Mouse (Mus musculus) megakaryocyte-erythroid progenitor cell, adult 5-6 weeks (primary cell): ENCODE measurements around the gene Adamts18. TPM values are rescaled to one million over a fixed set of nuclear protein-coding genes. Genes with fewer than 3 reads are reported as not detected.
A peak's percentile ranks its signal among the peaks of the same experiment; 100 is the strongest.

Source experiments
- ATAC-seq: replicated peaks from 2 replicates; pipeline ENCODE4 v1.8.0; 2016; ENCODE audit warnings: mild to moderate bottlenecking, inconsistent platforms; ENCODE audit not compliant: severe bottlenecking, poor library complexity, low FRiP score, low TSS enrichment
- total RNA-seq, 2 experiments: library from RNA; stranded (forward) in 1 of 2; stranded (reverse) in 1 of 2; fragments of 200-1000, 215-1000 nt in 1 of 2; fragments of >200 nt in 1 of 2; fragmentation: Nextera tagmentation in 1 of 2; gene quantifications; 2 replicates each; pipeline ENCODE4 v1.2.3; 2014 to 2017

Gene Adamts18
- total RNA-seq, 2 experiments from 2014 or later, result not detected

GRCm38 (mm10) chr8:113768861-113769410 lies 79.6 kb downstream of the Adamts18 start:
- ATAC-seq, result no peak

GRCm38 (mm10) chr8:113765121-113765520 lies 83.4 kb downstream of the Adamts18 start:
- no peak for ATAC-seq

- no peak for ATAC-seq
Observed at GRCm38 (mm10) chr8:113763592-113764355, 84.8 kb downstream of the Adamts18 start.

DNA sequence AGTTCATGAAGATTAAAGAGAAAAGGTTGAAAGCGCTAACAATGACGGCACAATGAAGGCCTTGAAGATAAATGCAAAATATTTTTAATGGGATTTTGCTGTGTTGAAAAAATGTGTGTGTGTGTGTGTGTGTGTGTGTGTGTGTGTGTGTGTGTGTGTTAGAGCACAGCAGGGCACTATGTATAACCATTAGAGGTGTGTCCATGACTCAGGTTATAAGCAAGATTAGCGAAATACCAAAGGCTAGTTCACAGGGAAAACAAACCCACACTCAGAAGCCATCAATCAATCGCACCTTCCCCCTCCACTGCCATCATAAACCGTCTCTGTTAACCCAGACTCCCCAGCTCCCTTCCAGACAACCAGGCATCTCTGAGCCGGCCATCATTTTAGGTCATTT lies 86.4 kb downstream of the Adamts18 start:
- ATAC-seq, result no peak

DNA sequence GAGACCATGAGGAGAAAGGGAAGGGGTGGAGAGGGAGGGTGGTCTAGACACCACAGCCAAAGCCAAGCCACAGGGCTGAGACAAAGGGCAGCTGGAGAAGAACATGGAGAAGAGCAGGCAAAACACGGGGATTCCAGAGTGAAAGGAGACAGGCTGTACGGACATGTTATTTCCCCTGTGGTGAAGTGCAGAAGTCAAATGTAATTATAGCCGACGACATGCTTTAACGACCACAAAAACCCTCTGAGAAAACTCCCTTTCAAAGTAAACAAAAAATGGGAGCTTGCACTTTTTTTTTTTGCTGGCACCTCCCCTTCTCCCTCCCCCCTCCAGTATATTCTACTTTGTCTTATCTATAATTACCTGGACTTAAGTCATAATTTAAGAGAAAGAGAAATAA lies 92.7 kb downstream of the Adamts18 start:
- ATAC-seq, result no peak

- ATAC-seq, result no peak
Observed at GRCm38 (mm10) chr8:113753153-113753552, 95.4 kb downstream of the Adamts18 start.

GRCm38 (mm10) chr8:113752349-113752748 lies 96.2 kb downstream of the Adamts18 start:
- ATAC-seq, result no peak

DNA sequence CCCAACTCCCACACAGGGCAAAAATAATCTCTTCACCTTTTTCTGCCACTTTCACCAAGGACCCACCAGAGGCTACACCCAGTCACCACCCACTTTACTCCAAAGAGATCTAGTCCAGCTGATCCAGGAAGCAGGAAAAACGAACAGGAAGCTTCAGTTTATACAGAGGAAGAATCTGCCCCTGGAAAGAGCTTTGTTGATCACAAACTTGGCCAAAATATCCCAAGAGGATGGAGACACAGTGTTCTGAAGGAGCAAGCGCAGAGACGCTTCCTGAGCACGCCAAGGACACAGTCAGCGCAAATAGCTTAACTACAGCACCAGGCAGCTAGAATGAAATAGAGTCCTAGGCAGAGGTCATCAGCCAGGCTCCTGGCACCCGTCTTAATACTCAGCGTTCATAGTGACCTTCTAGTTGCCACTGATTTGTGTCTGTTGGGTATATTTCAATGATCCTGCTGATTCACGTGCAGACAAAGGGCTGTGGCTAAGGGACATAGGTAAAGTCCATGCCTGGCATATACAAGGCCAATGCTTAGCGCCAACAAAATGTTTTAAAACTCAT lies 113.0 kb downstream of the Adamts18 start:
- ATAC-seq, result no peak

- ATAC-seq, result no peak
Observed at GRCm38 (mm10) chr8:113725331-113725730, 123.2 kb downstream of the Adamts18 start.

DNA sequence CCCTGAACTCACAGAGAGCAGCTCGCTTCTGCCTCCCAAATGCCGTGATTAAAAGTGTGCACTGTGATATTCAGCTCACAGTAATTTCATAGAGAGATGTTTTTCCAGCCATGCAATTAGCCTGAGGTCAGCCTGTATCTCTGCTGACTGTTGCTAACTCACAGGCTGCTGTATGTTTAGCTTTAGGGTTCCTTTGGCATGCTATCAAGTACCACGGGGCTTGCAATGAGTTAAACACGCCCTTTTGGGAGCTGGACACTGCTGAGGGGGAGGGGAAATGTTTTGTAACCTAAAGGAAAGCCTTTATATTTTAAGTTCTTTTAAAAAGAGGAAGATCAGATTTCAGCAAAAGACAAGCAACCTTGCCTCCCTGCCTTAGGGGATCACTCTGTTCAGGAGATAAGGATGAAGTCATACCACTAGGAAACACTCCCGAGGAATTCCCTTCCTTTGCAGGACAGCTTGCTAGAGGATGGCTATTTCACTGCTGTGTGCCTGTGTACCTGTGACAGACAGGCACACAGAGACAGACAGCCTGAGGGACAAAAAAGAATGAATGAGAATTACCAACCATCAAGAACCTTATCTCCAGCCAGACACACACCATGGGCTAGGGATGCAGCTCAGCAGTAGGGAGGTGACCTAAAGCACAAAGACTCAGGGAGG lies 124.5 kb downstream of the Adamts18 start:
- ATAC-seq, result no peak

DNA sequence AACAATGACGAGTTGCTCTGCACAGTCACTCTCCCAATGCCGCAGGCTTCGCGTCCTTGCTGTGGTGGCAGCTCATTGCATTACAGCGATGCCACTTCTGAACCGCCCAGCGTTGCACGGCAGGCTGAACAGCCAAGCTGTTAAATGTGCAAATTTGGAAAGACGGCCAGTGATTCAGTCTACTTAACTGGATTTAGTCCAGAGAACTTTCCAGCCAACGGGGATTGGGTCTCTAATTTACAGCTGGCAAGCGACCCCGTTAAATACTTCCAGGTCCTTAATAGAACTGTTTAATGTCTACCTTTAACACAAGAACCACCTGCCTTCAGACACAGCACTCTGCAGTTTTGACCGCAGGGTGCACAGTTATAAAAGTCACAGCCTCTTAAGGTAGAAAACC lies 127.1 kb downstream of the Adamts18 start:
- no peak for ATAC-seq

GRCm38 (mm10) chr8:113704968-113705367 lies 143.6 kb downstream of the Adamts18 start:
- no peak for ATAC-seq

GRCm38 (mm10) chr8:113691622-113692343 lies 156.8 kb downstream of the Adamts18 start:
- no peak for ATAC-seq

GRCm38 (mm10) chr8:113688543-113688915 lies 160.0 kb downstream of the Adamts18 start:
- peak; percentile 55; the same call in 1 of the 2 replicates for ATAC-seq

DNA sequence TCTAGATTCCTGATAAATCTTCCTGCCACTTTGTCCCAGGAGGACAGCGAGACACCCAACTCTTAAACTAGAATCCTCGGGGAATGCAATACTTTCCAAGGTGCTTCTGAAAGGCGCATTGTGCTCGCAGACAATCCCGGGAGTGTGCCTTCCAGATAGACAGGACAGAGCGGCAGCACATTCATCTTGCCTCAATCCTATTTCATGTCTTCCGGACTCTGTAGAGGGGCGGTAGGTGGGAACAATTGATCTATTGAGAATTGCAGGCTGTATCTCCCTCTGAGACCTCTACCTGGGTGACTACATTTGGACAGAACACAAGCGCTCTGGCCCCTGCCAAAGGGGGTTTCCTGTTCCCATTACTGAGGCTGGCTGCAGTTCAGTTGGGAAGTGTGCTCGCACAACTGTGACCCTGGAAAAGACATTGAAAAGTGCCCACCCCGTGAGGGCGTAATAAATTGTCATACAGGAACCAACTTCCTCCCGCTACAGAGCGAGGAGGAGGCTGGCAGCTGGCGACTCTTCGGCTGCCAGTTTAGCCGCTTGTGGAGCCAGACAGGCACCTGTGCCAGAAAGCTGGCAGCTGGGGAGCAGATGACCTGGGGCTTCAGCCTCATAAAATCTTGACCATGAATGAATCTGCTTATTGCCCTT lies 160.5 kb downstream of the Adamts18 start:
- ATAC-seq, result peak; percentile 63

DNA sequence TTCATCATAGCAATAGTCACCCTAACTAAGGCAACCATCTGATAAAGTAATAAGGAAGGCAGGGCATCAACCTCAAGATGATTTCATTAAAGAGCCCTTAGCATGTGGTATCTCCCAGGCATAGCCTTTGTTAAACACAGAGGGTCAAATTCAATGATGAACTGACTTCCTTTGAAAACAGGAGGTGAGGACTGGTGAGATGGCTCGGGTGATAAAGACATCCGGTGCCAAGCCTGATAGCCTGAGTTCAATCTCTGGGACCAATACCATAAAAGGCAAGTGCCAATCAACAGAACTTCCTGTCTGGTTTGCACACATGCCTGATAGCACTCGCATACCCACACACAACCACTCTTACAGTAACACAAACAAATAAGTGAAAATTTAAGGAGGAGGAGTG lies 169.2 kb downstream of the Adamts18 start:
- ATAC-seq, result no peak

DNA sequence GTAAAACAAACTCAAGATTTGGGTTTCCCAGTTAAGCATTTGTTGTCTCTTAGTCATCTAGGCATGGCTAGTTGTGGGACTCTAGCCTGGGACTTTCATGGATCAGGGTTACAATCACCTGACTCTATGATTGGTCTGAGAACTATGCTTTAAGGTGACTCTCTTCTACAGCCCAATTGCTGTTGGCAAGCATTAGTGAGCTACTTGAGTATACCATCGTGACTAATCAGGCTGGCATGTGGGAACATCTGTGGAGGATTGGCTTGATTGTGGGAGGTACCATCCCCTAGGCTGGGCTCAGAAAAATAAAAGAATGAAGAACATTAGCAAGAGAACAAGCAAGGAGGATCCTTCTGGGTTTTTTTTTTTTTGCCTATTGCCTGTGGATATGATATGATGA lies 171.7 kb downstream of the Adamts18 start:
- ATAC-seq, result no peak

GRCm38 (mm10) chr8:113675281-113675680 lies 173.3 kb downstream of the Adamts18 start:
- ATAC-seq, result no peak

DNA sequence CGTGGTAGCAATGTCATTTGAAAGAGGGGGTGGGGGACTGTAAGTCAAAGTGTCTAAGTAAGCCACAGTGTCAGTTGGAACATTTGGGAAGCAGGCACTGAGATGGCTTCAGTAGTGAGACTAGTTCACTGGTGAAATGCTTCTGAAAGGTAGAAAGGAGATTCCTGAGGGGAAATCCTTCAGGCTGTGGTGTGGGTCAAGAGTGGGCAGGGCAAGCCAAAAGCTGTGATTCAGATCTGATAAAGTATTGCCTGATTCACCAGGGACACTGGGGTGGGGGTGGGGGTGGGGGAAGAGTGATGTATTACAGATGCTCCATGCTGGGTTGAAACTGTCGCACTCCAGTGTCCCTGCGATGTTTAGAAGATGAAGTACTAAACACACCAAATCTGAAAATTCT lies 173.9 kb downstream of the Adamts18 start:
- ATAC-seq, result no peak
